1 mouse cellular context compared by ENCODE assay signal in the genomic region with DNA sequence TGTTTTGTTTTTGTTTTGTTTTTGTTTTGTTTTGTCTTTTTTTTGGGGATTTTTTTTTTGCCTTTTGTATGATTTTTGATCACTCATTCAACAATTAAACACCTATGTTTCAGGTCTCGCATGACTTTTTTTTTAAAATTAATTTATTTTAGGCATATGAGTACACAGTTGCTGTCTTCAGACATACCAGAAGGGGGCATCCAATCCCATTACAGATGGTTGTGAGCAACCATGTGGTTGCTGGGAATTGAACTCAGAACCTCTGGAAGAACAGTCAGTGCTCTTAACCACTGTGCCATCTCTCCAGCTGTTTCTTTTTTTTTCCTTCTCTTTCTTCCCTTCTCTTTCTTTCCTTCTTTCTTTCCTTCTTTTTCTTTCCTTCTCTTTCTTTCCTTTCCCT.
A peak's percentile ranks its signal among the peaks of the same experiment; 100 is the strongest.
TF ChIP-seq lines count a peak whose summit lies in the region.

No protein-coding gene starts in this region.

TF ChIP-seq in CH12.LX, 34 proteins besides CTCF, POLR2A, EP300 and RAD21:
- TF ChIP-seq ZKSCAN1 (IDR thresholded peaks at IDR 0.05; ENCODE audit: borderline replicate concordance, low read depth, low read length) (no peak), ZNF384 (IDR thresholded peaks at IDR 0.05; ENCODE audit: low read depth, low read length) (peak; percentile 70; the same call in 1 of the 2 replicates)
